Mouse (Mus musculus): ENCODE data around the gene Vmn1r114. TPM values are rescaled to one million over a fixed set of nuclear protein-coding genes. Genes with fewer than 3 reads are reported as not detected.
"Not testable (repeated sequence)": the region's sequence is repeated elsewhere in the genome, so short reads cannot be mapped to it uniquely, and the experiment has no call there.

The Vmn1r114 gene
- not detected for total RNA-seq (2021)
- long read RNA-seq, experiment 1 = 0 reads
- long read RNA-seq, experiment 2 = 0 reads

DNA sequence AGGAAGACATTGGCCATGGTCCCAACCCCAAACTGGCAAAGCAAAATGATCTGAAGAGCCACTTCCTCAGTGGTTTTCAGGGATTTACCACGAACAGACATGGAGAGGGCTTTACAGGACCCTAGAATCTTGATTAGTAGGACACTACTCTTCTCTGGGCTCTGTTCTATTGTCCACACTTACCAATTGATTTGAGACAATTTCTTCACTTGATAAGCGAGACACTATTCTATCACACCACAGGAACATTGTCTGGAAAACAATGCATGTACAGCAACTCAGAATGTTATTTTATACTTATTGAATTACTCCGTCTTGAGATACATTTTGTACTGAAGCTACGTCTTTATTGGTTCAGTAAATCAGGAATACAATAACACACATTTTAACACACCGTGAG is at the start of gene Vmn1r114:
Vmn1r114 (minus strand) TSS at position 101 of the 400 bp plus-strand sequence.
- intact Hi-C loops (cut with DNase I; ENCODE audit: low total_unique reads); DNase-seq: not testable (repeated sequence)

DNA sequence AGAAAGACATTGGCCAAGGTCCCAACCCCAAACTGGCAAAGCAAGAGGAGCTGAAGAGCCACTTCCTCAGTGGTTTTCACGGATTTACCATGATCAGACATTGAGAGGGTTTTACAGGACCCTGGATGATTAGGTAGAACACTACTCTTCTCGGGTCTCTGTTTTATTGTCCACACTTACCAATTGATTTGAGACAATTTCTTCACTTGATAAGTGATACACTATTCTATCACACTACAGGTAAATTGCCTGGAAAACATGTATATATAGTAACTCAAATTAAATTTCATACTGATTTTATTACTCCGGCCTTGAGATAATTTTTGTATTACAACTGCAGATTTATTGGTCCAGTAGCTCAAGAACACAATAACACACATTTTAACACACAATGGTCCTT is 32.9 kb upstream of the Vmn1r114 start, which contains the start of gene Vmn1r115:
Vmn1r115 (minus strand) TSS at position 101 of the 400 bp plus-strand sequence.
- intact Hi-C loops (cut with DNase I; ENCODE audit: low total_unique reads); DNase-seq: not testable (repeated sequence)

DNA sequence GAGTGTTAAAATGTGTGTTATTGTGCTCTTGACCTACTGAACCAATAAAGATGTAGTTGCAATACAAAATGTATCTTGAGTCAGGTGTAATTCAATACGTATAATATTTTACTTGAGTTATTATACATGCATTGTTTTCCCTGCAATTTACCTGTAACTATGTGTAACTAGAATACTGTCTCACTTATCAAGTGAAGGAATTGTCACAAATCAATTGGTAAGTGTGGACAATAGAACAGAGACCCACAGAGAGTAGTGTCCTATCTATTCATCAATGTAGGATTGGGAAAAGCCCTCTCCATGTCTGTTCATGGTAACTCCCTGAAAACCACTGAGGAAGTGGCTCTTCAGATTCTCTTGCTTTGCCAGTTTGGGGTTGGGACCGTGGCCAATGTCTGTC is 25.0 kb downstream of the Vmn1r114 start, which contains the start of gene Vmn1r113:
Vmn1r113 (plus strand) TSS at position 301 of the 400 bp plus-strand sequence.
- intact Hi-C loops (cut with DNase I; ENCODE audit: low total_unique reads) = not testable (repeated sequence)

DNA sequence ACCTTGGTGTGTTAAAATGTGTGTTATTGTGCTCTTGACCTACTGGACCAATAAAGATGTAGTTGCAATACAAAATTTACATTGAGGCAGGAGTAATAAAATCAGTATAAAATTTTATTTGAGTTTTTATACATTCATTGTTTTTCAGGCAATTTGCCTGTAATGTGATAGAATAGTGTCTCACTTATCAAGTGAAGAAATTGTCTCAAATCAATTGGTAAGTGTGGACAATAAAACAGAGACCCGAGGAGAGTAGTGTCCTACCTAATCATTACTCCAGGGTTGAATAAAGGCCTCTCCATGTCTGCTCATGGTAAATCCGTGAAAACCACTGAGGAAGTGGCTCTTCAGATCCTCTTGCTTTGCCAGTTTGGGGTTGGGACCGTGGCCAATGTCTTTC is 41.1 kb downstream of the Vmn1r114 start, which contains the start of gene Vmn1r112:
Vmn1r112 (plus strand) TSS at position 301 of the 400 bp plus-strand sequence.
- intact Hi-C loops (cut with DNase I; ENCODE audit: low total_unique reads); DNase-seq: not testable (repeated sequence)

More for the DNA sequence above, 25.0 kb downstream of the Vmn1r114 start, which contains the start of gene Vmn1r113:
- DNase-seq = not testable (repeated sequence)

Other genes starting within 250 kb of the Vmn1r114 start
- gene Gm4141, start 235.9 kb downstream of the Vmn1r114 start, total RNA-seq (2021) = not detected
- gene Gm4513, start 213.2 kb downstream of the Vmn1r114 start, total RNA-seq (2021) = not detected
- not detected for gene Vmn1r107, start 143.3 kb downstream of the Vmn1r114 start, total RNA-seq (2021)
- gene Vmn1r111, start 109.0 kb downstream of the Vmn1r114 start, total RNA-seq (2021) = not detected
- not detected for gene Gm10668, start 81.6 kb downstream of the Vmn1r114 start, total RNA-seq (2021)
- gene Vmn1r112, start 41.0 kb downstream of the Vmn1r114 start, total RNA-seq (2021) = not detected
- gene Vmn1r113, start 24.9 kb downstream of the Vmn1r114 start, total RNA-seq (2021) = not detected
- gene Vmn1r115, start 32.8 kb upstream of the Vmn1r114 start, total RNA-seq (2021) = not detected
- not detected for gene Vmn1r116, start 60.1 kb upstream of the Vmn1r114 start, total RNA-seq (2021)
- gene Vmn1r117, start 71.9 kb upstream of the Vmn1r114 start, total RNA-seq (2021) = not detected
- gene Vmn1r118, start 100.2 kb upstream of the Vmn1r114 start, total RNA-seq (2021) = not detected
- not detected for gene Vmn1r119, start 200.3 kb upstream of the Vmn1r114 start, total RNA-seq (2021)
- not detected for gene Vmn1r120, start 241.6 kb upstream of the Vmn1r114 start, total RNA-seq (2021)